Mouse (Mus musculus) G1E (cell line): ENCODE data around the gene Gm27027. TPM values are rescaled to one million over a fixed set of nuclear protein-coding genes. Genes with fewer than 3 reads are reported as not detected.
A peak's percentile ranks its signal among the peaks of the same experiment; 100 is the strongest.

Experiments
- ATAC-seq: 2 replicates; pipeline ENCODE4 v1.8.0; 2016; ENCODE audit warnings: mild to moderate bottlenecking; ENCODE audit not compliant: insufficient number of reproducible peaks, poor library complexity, low FRiP score, severe bottlenecking; ENCODE audit errors: extremely low read depth
- DNase-seq: peaks from one replicate; pipeline ENCODE4 v3.0.0; 2012; ENCODE audit warnings: low spot score
- H3K27me3 ChIP-seq: 2 replicates; pipeline ENCODE4 v1.6.1; 2012; ENCODE audit warnings: mild to moderate bottlenecking, low read length, inconsistent platforms; ENCODE audit not compliant: insufficient read depth
- H3K36me3 ChIP-seq: replicated peaks from 2 replicates; pipeline ENCODE3; 2012; ENCODE audit warnings: mild to moderate bottlenecking, inconsistent platforms
- H3K4me1 ChIP-seq: 2 replicates; pipeline ENCODE4 v1.6.1; 2012; ENCODE audit warnings: low read depth, low read length, inconsistent platforms, mixed read lengths; ENCODE audit not compliant: insufficient read depth
- H3K4me3 ChIP-seq: 2 replicates; pipeline ENCODE4 v1.5.1; 2012; ENCODE audit warnings: low read depth, mild to moderate bottlenecking, inconsistent platforms, low read length, moderate library complexity, mixed read lengths
- H3K9me3 ChIP-seq: replicated peaks from 2 replicates; pipeline ENCODE4 v1.6.1; 2012; ENCODE audit warnings: inconsistent platforms
- CTCF ChIP-seq: IDR thresholded peaks from 2 replicates; pipeline ENCODE4 v1.5.1; 2012; ENCODE audit warnings: low read depth, low read length, inconsistent platforms, mixed read lengths
- GATA1 ChIP-seq: IDR thresholded peaks from 2 replicates; pipeline ENCODE4 v1.6.1; 2012; ENCODE audit warnings: borderline replicate concordance, low read length, inconsistent platforms, mixed read lengths
- GATA2 ChIP-seq: IDR thresholded peaks from 2 replicates; pipeline ENCODE4 v1.6.1; 2012; ENCODE audit warnings: low read depth, low read length, inconsistent platforms, borderline replicate concordance
- POLR2AphosphoS5 ChIP-seq: IDR thresholded peaks from 2 replicates; pipeline ENCODE4 v1.6.1; 2012; ENCODE audit warnings: low read depth, low read length, inconsistent platforms; ENCODE audit not compliant: insufficient replicate concordance
- TAL1 ChIP-seq: conservative IDR thresholded peaks from 2 replicates; pipeline ENCODE4 v1.6.1; 2012; ENCODE audit warnings: low read depth, low read length, inconsistent platforms, mixed read lengths
- polyA plus RNA-seq: library from polyadenylated mRNA; stranded (reverse); fragments of >175 nt; gene quantifications from 2 replicates; pipeline ENCODE4 v1.2.3, GENCODE M21; 2012
- total RNA-seq, 2 experiments: library from RNA; stranded (forward) in 1 of 2; stranded (reverse) in 1 of 2; fragments of 200-1000 nt in 1 of 2; fragments of >200 nt in 1 of 2; fragmentation: Nextera tagmentation in 1 of 2; gene quantifications; 2 replicates each; pipeline ENCODE4 v1.2.3; 2014 to 2017

The Gm27027 gene
- total and polyA plus RNA-seq, 3 experiments: not detected

- Histone ChIP-seq H3K36me3 (peaks cover 88% of the 10 kb centered on the region), H3K4me1 (no peaks in the 10 kb centered on the region), H3K9me3 (no peaks in the 10 kb centered on the region), H3K27me3 (no peaks in the 10 kb centered on the region), H3K4me3 (no peak overlapping the region)
- DNase-seq: peak; percentile 17
- ATAC-seq: no peak; the same call in 1 of the 2 replicates
- TF ChIP-seq GATA2 (no peak), TAL1 (no peak), CTCF (peak; percentile 61; the same call in 1 of the 2 replicates)
Measured at GRCm38 (mm10) chr2:94035428-94036331, 39.5 kb upstream of the Gm27027 start.

- no peaks in the 10 kb centered on the region for H3K9me3 ChIP-seq
- no peak overlapping the region for H3K4me3 ChIP-seq
- H3K4me1 ChIP-seq: no peaks in the 10 kb centered on the region
- H3K36me3 ChIP-seq: peaks cover 50% of the 10 kb centered on the region
- no peaks in the 10 kb centered on the region for H3K27me3 ChIP-seq
- TF ChIP-seq CTCF (no peak), TAL1 (no peak), GATA1 (no peak), POLR2AphosphoS5 (no peak), GATA2 (no peak)
- ATAC-seq (no peak), DNase-seq (no peak)
Measured at GRCm38 (mm10) chr2:94030602-94031001, 34.4 kb upstream of the Gm27027 start.

- DNase-seq (no peak), ATAC-seq (no peak)
- TF ChIP-seq GATA1 (no peak), CTCF (no peak), TAL1 (no peak), POLR2AphosphoS5 (no peak), GATA2 (no peak)
- Histone ChIP-seq H3K36me3 (no peaks in the 10 kb centered on the region), H3K4me3 (no peak overlapping the region), H3K27me3 (peaks cover 11% of the 10 kb centered on the region), H3K4me1 (no peaks in the 10 kb centered on the region), H3K9me3 (no peaks in the 10 kb centered on the region)
Measured at GRCm38 (mm10) chr2:94024637-94025036, 28.5 kb upstream of the Gm27027 start.

- peaks cover 28% of the 10 kb centered on the region for H3K36me3 ChIP-seq
- H3K4me1 ChIP-seq: peaks cover 5% of the 10 kb centered on the region; the same call in 1 of the 2 replicates
- ATAC-seq (peak; percentile 96), DNase-seq (peak; percentile 66)
- peaks cover 3% of the 10 kb centered on the region; the same call in 1 of the 2 replicates for H3K9me3 ChIP-seq
- 0 out of 2 replicates have a peak, but pooled peaks cover 3% of the 10 kb centered on the region for H3K27me3 ChIP-seq
- peak within 1 kb of the TSS; percentile 78 for H3K4me3 ChIP-seq
- TF ChIP-seq CTCF: no peak
- TF ChIP-seq GATA1: no peak
- no peak for TF ChIP-seq GATA2
- TF ChIP-seq TAL1: no peak
- TF ChIP-seq POLR2AphosphoS5: no peak
Measured at GRCm38 (mm10) chr2:94010335-94011291, 14.5 kb upstream of the Gm27027 start, which contains the start of gene Alkbh3. TSS of gene Alkbh3 (minus strand) at chr2:94010807.

GRCm38 (mm10) chr2:94002331-94002730 is 6.2 kb upstream of the Gm27027 start:
- peak; percentile 32 for DNase-seq
- H3K27me3 ChIP-seq: peaks cover 2% of the 10 kb centered on the region; the same call in 1 of the 2 replicates
- no peaks in the 10 kb centered on the region for H3K9me3 ChIP-seq
- no peak for TF ChIP-seq POLR2AphosphoS5
- TF ChIP-seq CTCF: peak; percentile 97
- no peak for TF ChIP-seq GATA1
- H3K36me3 ChIP-seq: peaks cover 76% of the 10 kb centered on the region
- no peaks in the 10 kb centered on the region for H3K4me1 ChIP-seq
- H3K4me3 ChIP-seq: no peak overlapping the region
- ATAC-seq: no peak

- peaks cover 77% of the 10 kb centered on the region for H3K36me3 ChIP-seq
- H3K4me1 ChIP-seq: no peaks in the 10 kb centered on the region
- H3K27me3 ChIP-seq: peaks cover 2% of the 10 kb centered on the region; the same call in 1 of the 2 replicates
- no peaks in the 10 kb centered on the region for H3K9me3 ChIP-seq
- ATAC-seq (no peak), DNase-seq (no peak)
- no peak for TF ChIP-seq TAL1
- H3K4me3 ChIP-seq: no peak overlapping the region
Measured at GRCm38 (mm10) chr2:94001918-94002317, 5.8 kb upstream of the Gm27027 start.
